Mouse (Mus musculus) bone marrow macrophage, adult 2 months (primary cell): ENCODE data around the gene 3425401B19Rik.

ENCODE experiments used
- CTCF ChIP-seq: IDR thresholded peaks from 2 replicates; pipeline ENCODE4 v1.5.1; 2012; ENCODE audit warnings: low read depth, mild to moderate bottlenecking, low read length, moderate library complexity
- POLR2A ChIP-seq: IDR thresholded peaks from 2 replicates; pipeline ENCODE4 v1.6.1; 2012; ENCODE audit warnings: mild to moderate bottlenecking, low read depth, low read length, borderline replicate concordance

GRCm38 (mm10) chr14:32715076-32715475 lies 30.0 kb upstream of the 3425401B19Rik start:
- TF ChIP-seq POLR2A (no peak), CTCF (no peak)
